Mouse (Mus musculus): ENCODE results near the gene Olfr666. TPM values are rescaled to one million over a fixed set of nuclear protein-coding genes. Genes with fewer than 3 reads are reported as not detected.
"Not testable (repeated sequence)": the region's sequence is repeated elsewhere in the genome, so short reads cannot be mapped to it uniquely, and the experiment has no call there.

Gene Olfr666
- not detected for total RNA-seq (2021)
- long read RNA-seq, experiment 1 = 0 reads
- long read RNA-seq, experiment 2 = 0 reads

- DNase-seq (ENCODE audit: low spot score in 2 of 2) = no peak
Observed at GRCm38 (mm10) chr7:104895852-104896251, at the start of gene Olfr666. Gene Olfr666, minus strand, starts transcription at chr7:104895952.

GRCm38 (mm10) chr7:104933940-104934339 lies 38.2 kb upstream of the Olfr666 start, which contains the start of gene Olfr669:
Gene Olfr669, plus strand, starts transcription at chr7:104934240.
- DNase-seq (ENCODE audit: low spot score in 2 of 2) = no peak

- no peak for DNase-seq (ENCODE audit: low spot score in 2 of 2)
Observed at GRCm38 (mm10) chr7:104927957-104928356, 32.2 kb upstream of the Olfr666 start, which contains the start of gene Olfr668. Gene Olfr668, minus strand, starts transcription at chr7:104928057.

- no peak for DNase-seq (ENCODE audit: low spot score in 2 of 2)
Observed at GRCm38 (mm10) chr7:104921382-104921781, 25.6 kb upstream of the Olfr666 start, which contains the start of gene Olfr667. Gene Olfr667, minus strand, starts transcription at chr7:104921482.

- no peak for DNase-seq (ENCODE audit: low spot score in 2 of 2)
Observed at GRCm38 (mm10) chr7:104877731-104878130, 18.0 kb downstream of the Olfr666 start, which contains the start of gene Olfr665. Gene Olfr665, plus strand, starts transcription at chr7:104878031.

- DNase-seq (ENCODE audit: low spot score in 2 of 2) = no peak
Observed at GRCm38 (mm10) chr7:104861381-104861780, 34.4 kb downstream of the Olfr666 start.

GRCm38 (mm10) chr7:104857683-104858082 lies 38.1 kb downstream of the Olfr666 start:
- DNase-seq (ENCODE audit: low spot score in 2 of 2) = no peak

GRCm38 (mm10) chr7:104856709-104857108 lies 39.0 kb downstream of the Olfr666 start, which contains the start of gene Usp17la:
Gene Usp17la, plus strand, starts transcription at chr7:104857009.
- DNase-seq (ENCODE audit: low spot score in 2 of 2) = not testable (repeated sequence)

- DNase-seq (ENCODE audit: low spot score in 2 of 2) = no peak
Observed at GRCm38 (mm10) chr7:104855248-104855750, 40.5 kb downstream of the Olfr666 start.

- not testable (repeated sequence) for DNase-seq (ENCODE audit: low spot score in 2 of 2)
Observed at GRCm38 (mm10) chr7:104851546-104851945, 44.2 kb downstream of the Olfr666 start.

GRCm38 (mm10) chr7:104843731-104844287 lies 51.9 kb downstream of the Olfr666 start:
- no peak for DNase-seq (ENCODE audit: low spot score in 2 of 2)

GRCm38 (mm10) chr7:104842503-104842902 lies 53.2 kb downstream of the Olfr666 start, which contains the start of gene Usp17lb:
Gene Usp17lb, minus strand, starts transcription at chr7:104842603.
- no peak for DNase-seq (ENCODE audit: low spot score in 2 of 2)

Other genes starting within 250 kb of the Olfr666 start
- gene Olfr658, start 248.6 kb downstream of the Olfr666 start, total RNA-seq (2021) = not detected
- not detected for gene Olfr659, start 229.2 kb downstream of the Olfr666 start, total RNA-seq (2021)
- gene Olfr661, start 209.5 kb downstream of the Olfr666 start, total RNA-seq (2021) = not detected
- gene Usp17le, start 118.5 kb downstream of the Olfr666 start, total RNA-seq (2021) = not detected
- not detected for gene Usp17lb, start 53.3 kb downstream of the Olfr666 start, total RNA-seq (2021)
- not detected for gene Usp17la, start 38.9 kb downstream of the Olfr666 start, total RNA-seq (2021)
- gene Olfr665, start 17.9 kb downstream of the Olfr666 start, total RNA-seq (2021) = not detected
- not detected for gene Olfr667, start 25.5 kb upstream of the Olfr666 start, total RNA-seq (2021)
- not detected for gene Olfr668, start 32.1 kb upstream of the Olfr666 start, total RNA-seq (2021)
- gene Olfr669, start 38.3 kb upstream of the Olfr666 start, total RNA-seq (2021) = not detected
- gene Olfr670, start 66.7 kb upstream of the Olfr666 start, total RNA-seq (2021) = not detected
- not detected for gene Olfr671, start 83.2 kb upstream of the Olfr666 start, total RNA-seq (2021)
- not detected for gene Olfr672, start 106.1 kb upstream of the Olfr666 start, total RNA-seq (2021)
- not detected for gene Olfr675, start 132.5 kb upstream of the Olfr666 start, total RNA-seq (2021)
- gene Olfr676, start 136.7 kb upstream of the Olfr666 start, total RNA-seq (2021) = not detected
- not detected for gene Olfr677, start 155.4 kb upstream of the Olfr666 start, total RNA-seq (2021)
- gene Olfr678, start 168.5 kb upstream of the Olfr666 start, total RNA-seq (2021) = not detected
- not detected for gene Olfr679, start 185.3 kb upstream of the Olfr666 start, total RNA-seq (2021)
- gene Olfr680-ps1, start 196.9 kb upstream of the Olfr666 start, total RNA-seq (2021) = not detected
- gene Olfr681, start 220.9 kb upstream of the Olfr666 start, total RNA-seq (2021) = not detected

Data from adrenal gland, adult 18-20 months (tissue).